Mouse (Mus musculus) embryonic facial prominence, embryonic 14.5 days (tissue): ENCODE measurements around the gene Tmem259. TPM values are rescaled to one million over a fixed set of nuclear protein-coding genes. Genes with fewer than 3 reads are reported as not detected.

Experiments
- ATAC-seq: fragments of 200-750 bp; cut with Nextera tagmentation; 2 replicates; pipeline ENCODE4 v1.8.0; 2017; ENCODE audit warnings: low read depth, moderate number of reproducible peaks, moderate TSS enrichment
- DNase-seq: peaks from one replicate; pipeline ENCODE4 v3.0.0-alpha.2; 2015; ENCODE audit warnings: low spot score
- H3K27ac ChIP-seq: fragments of 300-500 bp; sonication (generic); replicated peaks from 2 replicates; pipeline ENCODE4 v1.5.1; 2014; ENCODE audit warnings: low read depth, mild to moderate bottlenecking, low read length, moderate library complexity
- H3K27me3 ChIP-seq: fragments of 300-500 bp; sonication (generic); replicated peaks from 2 replicates; pipeline ENCODE4 v1.6.1; 2014; ENCODE audit warnings: low read length; ENCODE audit not compliant: control insufficient read depth, insufficient read depth
- H3K36me3 ChIP-seq: fragments of 300-500 bp; sonication (generic); 2 replicates; pipeline ENCODE4 v1.6.1; 2014; ENCODE audit warnings: low read length, mixed read lengths; ENCODE audit not compliant: control insufficient read depth, insufficient read depth
- H3K4me1 ChIP-seq: fragments of 300-500 bp; sonication (generic); 2 replicates; pipeline ENCODE4 v1.6.1; 2014; ENCODE audit warnings: antibody characterized with exemption, low read length; ENCODE audit not compliant: control insufficient read depth, insufficient read depth
- H3K4me2 ChIP-seq: fragments of 300-500 bp; sonication (generic); 2 replicates; pipeline ENCODE4 v1.6.1; 2014; ENCODE audit warnings: low read depth, mild to moderate bottlenecking, low read length, moderate library complexity, mixed read lengths
- H3K4me3 ChIP-seq: fragments of 300-500 bp; sonication (generic); 2 replicates; pipeline ENCODE4 v1.5.1; 2014; ENCODE audit warnings: low read depth, mild to moderate bottlenecking, low read length
- H3K9ac ChIP-seq: fragments of 300-500 bp; sonication (generic); 2 replicates; pipeline ENCODE4 v1.6.1; 2014; ENCODE audit warnings: low read depth, mild to moderate bottlenecking, low read length, moderate library complexity, mixed read lengths
- H3K9me3 ChIP-seq: fragments of 300-500 bp; sonication (generic); 2 replicates; pipeline ENCODE4 v1.6.1; 2016; ENCODE audit warnings: low read length; ENCODE audit not compliant: control insufficient read depth
- WGBS: fragments of 180-500 bp; shearing (Covaris S2); extraction: QIAGEN DNeasy Blood & Tissue Kit; methylation state at CpG from one replicate; pipeline ENCODE4 v1.1.7; 2014; 5-methylcytosine and 5-hydroxymethylcytosine counted together
- polyA plus RNA-seq: library from polyadenylated mRNA; unstranded; fragments of >200 nt; fragmentation: Nextera tagmentation; extraction: Ambion mirVana; gene quantifications from 2 replicates; pipeline ENCODE4 v1.2.1, GENCODE M21; 2014

Gene Tmem259
- polyA plus RNA-seq, 1 experiment from 2014 or later, result 22.3 TPM

DNA sequence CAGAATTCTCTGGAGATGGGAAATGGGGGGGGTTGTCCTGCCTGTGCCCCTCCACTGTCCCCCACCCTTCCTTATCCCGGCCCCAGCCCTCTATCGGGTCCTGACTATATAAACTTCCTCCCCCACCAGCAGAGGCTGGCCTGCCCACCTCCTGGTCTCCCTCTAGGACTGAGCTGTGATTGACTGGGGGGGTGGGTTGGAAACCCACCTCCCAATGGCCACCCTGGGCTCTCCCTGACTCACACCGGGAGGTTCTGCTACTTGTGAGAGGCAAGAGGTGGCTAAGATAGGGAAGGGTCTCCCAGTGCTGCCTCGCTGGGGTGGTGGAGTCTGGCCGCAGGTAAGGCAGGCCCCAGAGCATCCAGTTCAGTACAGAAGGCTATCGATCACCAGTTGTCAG, 36.6 kb downstream of the Tmem259 start:
- peaks cover 14% of the 10 kb centered on the region for H3K4me1 ChIP-seq
- H3K4me3 ChIP-seq, result no peak overlapping the region
- no peak overlapping the region for H3K9ac ChIP-seq
- H3K9me3 ChIP-seq, result no peaks in the 10 kb centered on the region
- H3K4me2 ChIP-seq, result no peak overlapping the region
- WGBS, result 76% methylated on average over 6 of the region's 6 CpGs
- H3K27me3 ChIP-seq, result no peaks in the 10 kb centered on the region
- no peak for ATAC-seq
- peaks cover 43% of the 10 kb centered on the region for H3K36me3 ChIP-seq
- no peak overlapping the region for H3K27ac ChIP-seq
- DNase-seq, result no peak

DNA sequence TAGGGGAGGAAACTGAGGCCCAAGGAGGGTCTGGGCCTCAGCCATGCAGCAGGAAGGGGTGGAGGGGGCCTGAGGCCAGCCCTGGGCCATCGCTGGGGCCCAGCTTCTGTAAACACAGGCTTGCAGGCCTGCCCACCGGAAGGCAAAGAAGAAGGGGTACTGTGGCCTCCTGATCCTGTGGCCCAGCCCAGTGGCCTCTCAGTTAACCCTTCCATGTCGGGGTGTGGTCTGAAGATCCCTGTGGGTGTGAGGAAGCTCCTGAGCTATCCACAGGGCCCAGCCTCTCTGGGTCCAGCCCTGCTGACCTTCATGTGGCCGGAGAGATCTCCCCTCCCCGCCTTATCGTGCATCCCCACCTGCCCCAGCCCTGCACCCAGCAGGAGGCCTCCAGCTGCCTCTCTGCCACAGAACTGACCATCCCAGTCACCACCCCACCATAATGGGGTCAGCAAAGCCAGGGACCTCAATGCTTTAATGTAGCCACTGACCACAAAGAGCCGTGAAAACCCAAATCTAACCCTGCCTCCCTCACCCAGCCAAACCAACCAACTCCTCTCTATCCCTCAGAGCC, 37.3 kb downstream of the Tmem259 start:
- H3K27ac ChIP-seq, result peak overlapping the region; percentile 52; the same call in 1 of the 2 replicates

DNA sequence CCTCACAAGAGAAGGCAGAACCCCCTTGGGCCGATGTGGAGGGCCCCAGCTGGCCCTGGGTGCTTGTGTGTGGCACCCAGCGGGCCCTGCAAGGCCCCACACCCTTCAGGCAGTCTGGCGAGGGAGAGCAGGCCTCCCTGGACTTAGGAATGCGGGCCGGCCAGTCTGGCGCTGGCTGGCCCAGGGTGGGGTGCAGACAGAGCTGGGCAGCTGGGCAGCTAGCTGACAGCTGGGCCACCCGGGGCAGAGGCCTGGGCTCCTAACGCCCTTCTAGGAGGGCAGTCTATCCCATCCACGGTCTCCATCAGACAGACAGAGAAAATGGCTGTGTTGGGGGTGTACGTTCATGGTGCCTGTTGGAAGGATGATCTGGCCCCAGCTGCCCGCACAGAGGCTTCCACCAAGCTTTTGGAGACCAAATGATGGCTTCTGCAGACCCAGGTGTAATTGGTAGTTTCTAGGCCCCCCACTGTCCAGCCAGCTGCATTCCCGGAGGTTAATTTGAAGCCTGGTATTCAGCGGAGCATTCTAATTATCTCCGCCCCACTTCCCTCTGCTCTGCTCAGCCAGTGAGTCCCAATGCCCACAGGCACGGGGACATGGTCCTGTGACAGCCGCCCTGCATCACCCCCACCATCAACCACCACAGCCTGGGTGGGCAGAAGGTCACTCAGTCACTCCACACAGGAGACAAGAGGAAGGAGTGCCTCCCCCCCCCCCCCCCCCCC, 38.5 kb downstream of the Tmem259 start:
- DNase-seq (peak; percentile 85), ATAC-seq (peak; percentile 76)
- Histone ChIP-seq H3K9me3 (no peaks in the 10 kb centered on the region), H3K9ac (peak overlapping the region; percentile 40; the same call in 1 of the 2 replicates), H3K4me2 (peak overlapping the region; percentile 19), H3K4me3 (no peak overlapping the region), H3K27me3 (no peaks in the 10 kb centered on the region), H3K27ac (peak overlapping the region; percentile 68), H3K36me3 (peaks cover 39% of the 10 kb centered on the region), H3K4me1 (peaks cover 14% of the 10 kb centered on the region)
- WGBS, result 28% methylated on average over 14 of the region's 16 CpGs

More for the DNA sequence above, 37.3 kb downstream of the Tmem259 start:
- no peaks in the 10 kb centered on the region for H3K27me3 ChIP-seq
- H3K36me3 ChIP-seq, result peaks cover 43% of the 10 kb centered on the region
- peak; percentile 60 for DNase-seq
- peak overlapping the region; percentile 14; the same call in 1 of the 2 replicates for H3K4me2 ChIP-seq
- H3K9ac ChIP-seq, result no peak overlapping the region
- peaks cover 14% of the 10 kb centered on the region for H3K4me1 ChIP-seq
- ATAC-seq, result no peak
- H3K4me3 ChIP-seq, result no peak overlapping the region
- no peaks in the 10 kb centered on the region for H3K9me3 ChIP-seq
- 34% methylated on average over 4 of the region's 7 CpGs for WGBS

DNA sequence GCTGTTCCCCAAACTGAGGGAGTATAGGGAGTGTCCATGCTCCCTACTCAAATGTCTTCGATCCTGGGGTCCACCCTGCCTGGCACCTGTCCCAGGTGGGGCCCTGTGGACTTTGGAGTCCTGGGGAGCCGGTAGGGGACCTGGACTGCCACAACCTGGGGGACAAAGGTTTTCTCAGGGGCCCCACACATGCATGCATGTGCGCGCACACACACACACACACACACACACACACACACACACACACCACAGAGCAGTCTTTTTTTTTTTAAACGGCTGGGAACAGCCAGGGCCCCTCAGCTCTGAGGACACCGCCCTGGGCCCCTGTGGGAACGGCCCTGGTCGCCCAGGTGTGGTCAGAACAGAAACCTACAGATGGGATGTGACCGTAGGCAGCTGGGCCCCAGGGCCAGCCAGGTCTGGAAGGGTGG, 40.6 kb downstream of the Tmem259 start:
- peaks cover 14% of the 10 kb centered on the region for H3K4me1 ChIP-seq
- no peak overlapping the region for H3K4me2 ChIP-seq
- ATAC-seq (no peak), DNase-seq (no peak)
- H3K27ac ChIP-seq, result no peak overlapping the region
- H3K36me3 ChIP-seq, result peaks cover 22% of the 10 kb centered on the region
- no peak overlapping the region for H3K9ac ChIP-seq
- H3K9me3 ChIP-seq, result no peaks in the 10 kb centered on the region
- 71% methylated on average over 8 of the region's 9 CpGs for WGBS
- no peak overlapping the region for H3K4me3 ChIP-seq
- no peaks in the 10 kb centered on the region for H3K27me3 ChIP-seq

DNA sequence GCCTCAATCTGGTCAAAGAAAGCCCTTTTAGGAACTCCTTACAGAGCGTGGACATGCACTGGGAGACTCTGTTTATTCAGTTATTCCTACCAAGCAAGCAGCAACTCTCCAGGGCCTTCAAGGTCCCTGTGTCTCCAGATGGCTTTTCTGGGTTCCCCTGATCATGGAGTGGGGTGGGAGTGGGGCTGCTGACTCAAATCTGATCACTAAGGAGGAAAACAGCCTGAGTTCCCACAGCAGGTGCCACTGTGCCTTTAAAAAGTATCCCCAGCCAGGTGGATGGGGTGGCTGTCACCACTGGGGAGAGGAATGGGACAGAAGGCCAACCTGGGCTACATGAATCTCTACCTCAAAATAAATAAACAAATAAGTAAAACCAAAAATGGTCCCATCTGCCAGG, 41.1 kb downstream of the Tmem259 start:
- Histone ChIP-seq H3K36me3 (peaks cover 22% of the 10 kb centered on the region), H3K4me3 (no peak overlapping the region), H3K27me3 (no peaks in the 10 kb centered on the region), H3K4me2 (no peak overlapping the region), H3K27ac (no peak overlapping the region), H3K9me3 (no peaks in the 10 kb centered on the region), H3K4me1 (peaks cover 14% of the 10 kb centered on the region), H3K9ac (no peak overlapping the region)
- DNase-seq, result no peak
- ATAC-seq, result no peak
- WGBS, result 86% methylated on average over 1 of the region's 1 CpGs

DNA sequence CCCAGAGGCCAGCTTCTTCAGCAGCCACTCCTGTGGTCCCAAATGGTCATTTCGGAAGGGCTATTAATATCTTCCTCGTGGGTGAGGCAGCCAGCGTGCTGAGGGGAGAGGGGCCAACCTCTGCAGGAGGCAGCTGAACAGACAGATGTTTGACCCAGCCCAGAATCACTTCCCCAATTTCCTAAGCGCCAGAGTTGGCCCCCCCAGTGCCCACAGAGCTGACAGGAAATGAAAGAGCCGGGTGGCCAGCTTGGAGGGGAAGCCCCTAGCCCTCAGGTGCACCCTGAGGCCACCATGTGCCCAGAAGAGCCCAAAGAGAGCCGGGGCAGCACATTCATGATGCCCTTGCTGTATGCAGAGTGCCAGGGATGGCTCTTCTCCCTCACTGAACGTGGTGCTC, 43.4 kb downstream of the Tmem259 start:
- no peak overlapping the region for H3K4me2 ChIP-seq
- no peaks in the 10 kb centered on the region for H3K9me3 ChIP-seq
- peaks cover 27% of the 10 kb centered on the region for H3K36me3 ChIP-seq
- H3K9ac ChIP-seq, result no peak overlapping the region
- H3K27ac ChIP-seq, result no peak overlapping the region
- ATAC-seq, result no peak
- no peaks in the 10 kb centered on the region for H3K27me3 ChIP-seq
- H3K4me1 ChIP-seq, result peaks cover 15% of the 10 kb centered on the region
- DNase-seq, result no peak
- 47% methylated on average over 7 of the region's 7 CpGs for WGBS
- no peak overlapping the region for H3K4me3 ChIP-seq

DNA sequence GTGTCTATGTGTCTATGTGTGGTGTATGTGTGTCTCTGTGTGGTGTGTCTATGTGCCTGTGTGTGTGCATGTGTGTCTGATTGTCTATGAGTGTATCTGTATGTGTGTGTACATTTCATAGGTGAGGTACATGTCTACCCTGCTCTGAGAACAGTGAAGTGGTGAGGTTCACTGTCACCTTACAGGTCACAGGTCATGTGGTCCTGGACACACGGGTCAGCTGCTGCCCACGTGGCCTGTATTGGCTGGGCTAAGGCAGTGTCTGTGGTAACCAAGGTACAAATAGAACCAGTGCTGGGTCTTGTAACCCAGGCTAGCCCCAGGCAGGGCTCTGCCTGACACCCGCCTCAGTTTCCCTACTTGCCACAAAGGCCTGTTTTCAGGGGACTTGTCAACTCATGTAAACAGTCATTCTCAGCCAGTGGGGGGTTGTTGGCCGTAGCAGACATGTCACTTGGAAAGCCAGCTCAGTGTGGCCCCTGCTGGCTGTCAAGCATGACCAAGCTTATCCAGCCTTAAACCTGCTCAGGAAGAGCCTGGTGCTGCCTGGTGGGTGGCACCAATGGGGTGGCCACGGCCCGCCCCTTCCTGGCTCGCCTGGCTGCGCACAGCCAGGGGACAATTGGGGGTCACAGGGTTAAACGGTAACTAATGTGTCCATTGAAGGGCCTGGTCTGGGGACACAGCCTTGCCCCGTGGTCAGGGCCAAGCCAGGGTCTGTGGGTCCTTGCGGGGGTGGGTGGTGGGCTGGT, 46.2 kb downstream of the Tmem259 start:
- H3K4me2 ChIP-seq, result no peak overlapping the region
- peaks cover 41% of the 10 kb centered on the region for H3K36me3 ChIP-seq
- H3K9me3 ChIP-seq, result no peaks in the 10 kb centered on the region
- H3K4me3 ChIP-seq, result no peak overlapping the region
- ATAC-seq, result no peak
- no peak overlapping the region for H3K9ac ChIP-seq
- WGBS, result 60% methylated on average over 11 of the region's 11 CpGs
- no peak for DNase-seq
- H3K27me3 ChIP-seq, result no peaks in the 10 kb centered on the region
- H3K4me1 ChIP-seq, result peaks cover 11% of the 10 kb centered on the region
- no peak overlapping the region for H3K27ac ChIP-seq

DNA sequence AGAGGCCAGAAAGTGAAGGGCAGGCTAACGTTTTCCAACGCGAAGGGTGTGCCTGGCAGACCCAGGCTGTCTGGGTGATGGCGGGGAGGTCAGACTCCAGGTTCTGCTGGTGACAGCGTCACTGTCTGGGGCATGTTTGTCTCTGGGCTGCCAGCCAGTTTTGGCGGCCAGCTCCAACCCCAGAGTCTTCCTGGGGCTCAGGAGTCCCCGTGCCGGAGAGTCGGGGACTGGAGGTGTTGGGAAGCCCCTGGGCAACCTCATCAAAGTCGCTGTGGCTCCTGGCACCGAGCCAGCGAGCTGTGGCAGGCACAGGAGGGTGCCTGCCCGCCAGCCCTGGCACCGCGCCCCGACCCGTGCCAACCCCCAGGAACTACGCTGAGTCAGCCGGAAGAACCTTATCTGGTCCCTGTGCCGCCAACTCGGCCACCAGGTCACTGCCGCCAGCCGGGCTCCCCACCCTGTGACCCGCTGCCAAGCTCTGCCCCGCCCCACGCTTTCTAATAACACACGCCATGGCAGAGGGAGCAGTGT, 47.2 kb downstream of the Tmem259 start:
- H3K27ac ChIP-seq, result peak overlapping the region; percentile 29
- no peak overlapping the region for H3K4me3 ChIP-seq
- ATAC-seq (peak; percentile 2; the same call in 1 of the 2 replicates), DNase-seq (no peak)
- peaks cover 51% of the 10 kb centered on the region for H3K36me3 ChIP-seq
- H3K27me3 ChIP-seq, result no peaks in the 10 kb centered on the region
- H3K4me1 ChIP-seq, result peaks cover 19% of the 10 kb centered on the region
- no peaks in the 10 kb centered on the region for H3K9me3 ChIP-seq
- WGBS, result 59% methylated on average over 18 of the region's 27 CpGs
- peak overlapping the region; percentile 16; the same call in 1 of the 2 replicates for H3K9ac ChIP-seq
- H3K4me2 ChIP-seq, result no peak overlapping the region
